Mouse (Mus musculus): ENCODE measurements at regions not wholly inside any gene's neighbourhood (a gene's known extent, or its start where the extent isn't known, plus 50 kb on each side); places are given as distances from the start of the nearest gene placed in this dataset.

- DNase-seq (ENCODE audit: low spot score in 2 of 2), result no peak
Measured at GRCm38 (mm10) chrX:166977029-166977428, 232.1 kb downstream of the Tmsb4x start.

DNA sequence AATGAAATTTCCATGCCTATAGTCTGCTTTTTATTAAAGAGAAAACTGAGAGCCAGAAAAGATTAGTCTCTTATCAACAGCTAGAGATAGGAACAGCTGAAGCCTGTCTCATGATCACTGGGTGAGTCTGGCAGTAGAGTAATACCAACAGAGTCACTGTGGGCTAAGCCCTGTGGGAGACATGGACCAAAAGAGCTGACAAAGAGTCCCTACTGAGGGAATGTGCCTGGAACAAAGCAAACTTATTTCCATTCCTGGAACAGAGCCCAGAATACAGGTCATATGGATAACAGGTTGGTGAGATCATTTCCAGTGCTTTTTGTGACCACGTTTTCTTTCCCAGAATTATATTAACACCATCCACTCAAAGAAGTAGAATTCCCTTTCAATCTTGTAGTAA lies 237.4 kb downstream of the Tmsb4x start:
- DNase-seq (ENCODE audit: low spot score in 2 of 2), result peak; percentile 47

DNA sequence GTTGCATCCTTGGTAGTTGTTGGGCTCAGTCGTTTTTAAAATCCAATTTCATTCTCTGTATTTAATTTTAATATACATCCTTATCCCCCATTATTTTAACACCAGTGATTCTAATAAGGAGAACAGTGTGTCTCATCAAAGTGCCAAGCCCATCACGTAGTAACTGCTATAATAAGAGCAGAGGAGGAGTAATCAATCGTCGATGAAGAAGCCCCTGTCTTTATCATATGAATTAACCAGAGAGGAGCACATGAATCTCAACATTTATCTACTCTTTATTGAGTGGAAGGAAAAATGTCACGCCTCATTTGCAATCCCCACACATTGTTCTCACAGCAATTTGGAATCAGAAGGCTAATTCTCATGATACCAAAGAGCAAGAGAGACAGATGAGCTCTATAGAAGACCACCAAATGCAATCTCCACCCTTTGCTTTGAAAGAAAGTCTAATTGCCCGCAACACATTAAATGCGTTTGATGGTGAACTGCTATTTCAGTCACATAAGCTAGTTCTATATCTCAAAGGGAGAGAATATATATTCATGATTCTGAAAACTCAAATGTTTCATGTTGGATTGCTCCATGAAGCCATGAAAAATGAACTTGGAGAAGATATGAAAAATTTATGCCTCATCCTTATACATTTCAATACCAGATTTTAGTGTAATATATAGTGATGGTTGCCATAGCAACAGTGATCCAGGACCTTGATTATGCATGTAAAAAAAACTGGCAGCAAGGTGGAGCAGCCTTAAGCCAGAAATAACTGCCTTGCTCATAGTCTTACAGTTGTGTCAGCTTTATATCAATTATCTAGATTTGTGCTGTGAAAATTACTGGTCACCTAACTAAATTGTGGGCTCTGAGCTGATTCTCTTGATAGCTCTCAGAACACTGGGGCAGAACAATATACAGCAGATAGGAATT lies 244.2 kb downstream of the Tmsb4x start:
- no peak for DNase-seq (ENCODE audit: low spot score in 2 of 2)

- no peak for DNase-seq (ENCODE audit: low spot score in 2 of 2)
Measured at GRCm38 (mm10) chrX:166952528-166953189, 256.5 kb downstream of the Tmsb4x start.

DNA sequence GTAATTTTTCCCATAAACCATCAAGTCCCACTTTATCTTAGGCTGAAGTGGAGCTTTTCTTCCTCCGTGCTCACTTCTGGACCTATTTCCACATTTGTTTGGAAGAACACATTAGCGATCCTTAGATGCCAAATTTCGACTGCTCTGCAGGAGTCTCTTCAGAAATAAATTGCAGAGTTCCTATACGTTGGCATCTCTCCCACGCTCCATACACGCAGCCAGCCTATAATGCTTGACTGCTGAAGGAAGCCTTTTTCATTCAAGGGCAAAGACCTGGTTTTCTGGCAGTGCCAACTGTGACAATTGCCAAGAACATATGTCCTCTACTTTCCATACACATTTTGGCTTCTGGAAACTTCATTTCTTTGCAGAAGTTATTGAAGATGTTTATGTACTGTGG lies 258.1 kb downstream of the Tmsb4x start:
- no peak for DNase-seq (ENCODE audit: low spot score in 2 of 2)

- DNase-seq (ENCODE audit: low spot score in 2 of 2), result no peak
Measured at GRCm38 (mm10) chrX:166945915-166946314, 263.2 kb downstream of the Tmsb4x start.

DNA sequence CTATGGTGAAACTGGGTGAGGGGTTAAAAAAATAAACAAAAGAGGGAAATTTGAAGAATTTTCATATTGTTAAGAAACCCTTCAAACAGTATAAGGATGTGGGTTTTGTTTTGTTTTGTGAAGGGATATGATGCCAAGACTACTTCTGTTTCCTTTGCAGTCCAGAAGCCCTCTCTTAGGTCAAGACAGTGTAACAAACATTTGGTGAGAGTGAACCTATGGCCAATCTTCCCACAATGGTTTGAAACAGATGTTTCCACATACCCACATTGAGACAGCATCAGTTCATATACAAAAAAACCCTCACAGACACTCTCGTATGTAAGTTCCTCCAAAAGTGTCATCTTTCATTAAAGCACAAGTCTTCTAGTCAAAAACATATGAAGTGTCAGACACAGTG lies 263.6 kb downstream of the Tmsb4x start:
- no peak for DNase-seq (ENCODE audit: low spot score in 2 of 2)

DNA sequence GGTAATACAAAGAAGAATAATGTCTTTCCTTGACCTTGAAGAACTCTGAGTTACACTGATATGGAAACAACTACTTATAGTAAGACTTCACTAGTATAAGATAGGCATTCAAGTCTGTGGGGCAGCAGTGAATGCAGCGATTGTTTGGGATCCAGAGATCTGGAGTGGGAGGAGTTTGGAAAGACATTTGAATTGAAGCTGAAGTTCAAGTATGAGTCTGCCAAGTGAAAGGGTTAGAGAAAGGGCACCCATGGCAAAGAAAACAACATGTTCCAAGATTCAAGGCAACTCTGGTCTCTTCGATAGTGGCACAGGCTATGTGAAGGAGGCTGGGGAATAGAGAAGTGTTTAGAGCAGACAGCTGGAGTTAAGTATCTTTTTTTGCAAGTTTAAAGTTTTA lies 275.3 kb downstream of the Tmsb4x start:
- DNase-seq (ENCODE audit: low spot score in 2 of 2), result no peak

DNA sequence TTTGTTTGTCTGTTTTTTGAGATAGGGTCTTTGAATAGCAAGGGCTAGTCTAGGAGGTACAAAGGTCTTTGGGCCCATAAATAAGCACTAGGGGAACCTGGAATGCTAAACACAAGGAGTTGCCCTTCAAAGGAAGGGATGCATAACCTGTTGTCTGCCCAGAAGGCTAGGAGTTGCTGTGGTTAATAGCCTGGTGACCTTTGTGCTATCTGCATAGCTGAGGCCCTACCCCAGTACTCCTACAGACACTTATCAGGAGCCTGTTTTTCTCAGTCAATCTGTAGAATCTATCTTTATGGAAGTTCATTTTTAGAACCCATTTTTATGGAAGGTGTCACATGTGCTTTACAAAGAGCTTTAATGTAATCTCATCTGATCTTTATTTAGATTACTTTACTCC lies 276.6 kb downstream of the Tmsb4x start:
- no peak for DNase-seq (ENCODE audit: low spot score in 2 of 2)

DNA sequence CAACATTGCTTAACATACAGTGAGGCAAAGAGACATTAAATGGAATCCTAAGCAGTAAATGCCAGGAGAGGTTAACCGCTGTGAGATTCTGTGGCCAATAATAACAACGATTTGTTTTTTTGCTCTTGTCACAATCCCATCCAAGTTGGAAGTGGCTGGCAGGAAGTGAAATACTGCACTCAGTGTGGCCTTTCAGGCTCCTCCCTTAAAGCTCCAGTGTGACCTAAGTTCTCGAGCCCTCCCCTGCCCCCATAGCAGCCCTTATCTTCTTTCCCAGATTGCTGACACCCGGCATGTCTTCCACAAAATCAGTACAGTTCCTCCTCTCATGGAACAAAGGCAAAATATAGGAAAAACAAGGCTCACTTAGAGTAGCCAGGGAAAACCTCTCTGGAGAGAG lies 278.1 kb downstream of the Tmsb4x start:
- DNase-seq (ENCODE audit: low spot score in 2 of 2), result peak; percentile 55 to 57

DNA sequence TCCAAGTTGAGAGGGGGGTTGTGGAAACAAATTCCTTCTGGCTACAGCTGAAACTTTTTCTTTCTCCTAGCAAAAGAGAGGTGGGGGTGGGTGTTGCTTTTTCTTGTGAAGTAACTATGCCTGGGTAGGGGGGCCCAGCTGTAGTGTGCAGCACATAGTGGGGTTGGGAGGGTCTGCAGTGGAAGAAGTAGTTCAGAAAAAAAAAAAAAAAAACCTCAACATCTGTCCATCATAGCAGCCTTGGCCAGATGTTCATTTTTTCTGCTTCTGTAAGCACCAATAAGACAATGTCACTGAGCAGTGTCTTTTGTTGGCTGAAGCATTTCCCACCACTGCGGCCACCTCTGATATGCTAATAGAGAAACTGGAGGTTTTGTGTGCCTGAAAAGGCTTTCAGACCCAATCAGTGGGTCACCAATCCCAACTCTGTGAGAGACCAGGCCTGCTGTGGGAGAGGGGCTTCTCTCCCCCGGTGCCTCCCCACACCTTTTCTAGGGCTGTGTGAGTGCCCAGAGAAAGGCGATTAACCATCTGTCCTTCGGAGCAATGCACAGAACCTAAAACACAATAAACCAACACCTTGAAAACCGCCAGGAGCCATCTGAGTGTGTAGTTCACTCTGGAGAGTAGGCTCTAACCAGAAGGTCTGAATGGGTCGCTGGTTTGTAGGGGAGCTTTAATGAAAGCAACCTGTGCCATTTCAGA lies 279.2 kb downstream of the Tmsb4x start:
- DNase-seq (ENCODE audit: low spot score in 2 of 2), result no peak

GRCm38 (mm10) chrX:166915356-166915953 lies 293.7 kb downstream of the Tmsb4x start:
- DNase-seq (ENCODE audit: low spot score in 2 of 2), result no peak

DNA sequence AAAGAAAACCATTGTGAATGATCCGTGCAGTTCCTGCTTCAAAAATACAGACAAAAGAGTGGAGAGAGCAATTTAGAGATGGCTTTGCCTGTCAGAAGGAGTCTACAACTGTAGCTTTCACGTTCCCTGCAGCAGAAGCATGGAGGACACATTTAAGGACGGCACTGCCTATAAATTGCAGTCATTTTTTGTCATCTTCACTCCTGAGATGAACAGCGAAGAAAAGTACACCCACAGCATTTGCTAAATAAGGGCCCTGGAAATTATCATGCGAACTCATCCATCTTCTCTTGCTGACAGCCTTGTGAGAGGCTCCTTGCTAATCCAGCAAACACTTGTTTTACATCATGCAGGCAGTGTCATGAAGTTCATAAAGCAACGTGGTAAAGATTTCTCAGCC lies 302.5 kb downstream of the Tmsb4x start:
- DNase-seq (ENCODE audit: low spot score in 2 of 2), result no peak

GRCm38 (mm10) chrX:166900761-166901160 lies 308.4 kb downstream of the Tmsb4x start:
- peak in 1 of 2 experiments; percentile 1 for DNase-seq (ENCODE audit: low spot score in 2 of 2)

DNA sequence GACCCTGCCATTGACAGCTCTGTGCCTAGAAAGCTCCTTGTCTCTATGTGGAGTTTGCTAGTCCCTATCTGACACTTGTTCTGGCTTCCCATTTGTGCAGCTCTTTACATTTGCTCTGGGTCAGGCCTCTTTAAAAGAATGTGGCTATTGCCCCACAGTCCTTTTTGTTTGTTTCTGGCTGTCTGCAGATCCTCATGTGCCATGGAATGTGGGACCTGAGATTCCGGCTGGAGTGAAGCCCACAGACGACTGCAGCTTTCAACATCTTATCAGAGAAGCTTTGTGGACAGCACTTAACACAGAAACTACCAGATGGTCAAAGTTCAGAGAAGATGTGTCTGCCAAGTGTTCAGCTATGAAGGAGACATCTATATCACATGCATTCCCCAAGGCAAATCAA lies 309.7 kb upstream of the Egfl6 start:
- peak in 1 of 2 experiments; percentile 1 for DNase-seq (ENCODE audit: low spot score in 2 of 2)

DNA sequence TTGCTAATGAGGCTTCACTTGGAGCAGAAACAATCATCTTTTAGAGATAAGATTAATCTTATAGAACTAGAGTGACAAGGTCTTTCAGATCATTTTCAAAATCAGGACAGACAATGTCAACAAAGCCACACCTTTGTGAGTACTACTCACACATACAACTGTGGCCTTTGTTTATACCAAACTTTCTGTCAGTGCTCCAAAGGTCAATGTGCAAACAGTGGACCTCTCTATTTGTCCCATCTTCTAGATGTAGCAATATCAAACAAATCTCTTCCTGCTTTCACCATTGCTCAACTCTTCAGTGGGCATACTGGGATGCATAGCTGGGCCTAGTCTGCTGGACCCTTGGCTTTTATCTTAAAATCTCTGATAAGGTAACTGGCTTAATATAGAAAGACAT lies 300.9 kb upstream of the Egfl6 start:
- DNase-seq (ENCODE audit: low spot score in 2 of 2), result no peak

- no peak for DNase-seq (ENCODE audit: low spot score in 2 of 2)
Measured at GRCm38 (mm10) chrX:166869515-166869914, 284.0 kb upstream of the Egfl6 start.

DNA sequence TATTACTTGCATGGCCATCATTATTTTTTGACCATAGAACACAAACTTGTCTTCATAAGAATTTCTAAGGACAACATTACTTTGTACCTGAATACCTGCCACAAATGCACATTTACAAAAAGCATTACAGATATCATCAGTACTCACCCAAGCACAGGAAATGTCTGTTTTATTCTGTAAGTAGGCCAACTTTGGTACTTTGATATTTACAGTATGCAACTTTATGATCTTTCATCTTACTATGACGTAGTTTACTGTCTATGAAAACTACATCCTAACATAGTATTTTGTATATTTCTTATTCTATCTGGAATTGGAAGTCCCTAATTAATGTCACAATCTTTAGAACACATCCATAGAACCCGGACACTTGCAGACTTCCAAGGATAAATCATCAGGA lies 282.2 kb upstream of the Egfl6 start:
- DNase-seq (ENCODE audit: low spot score in 2 of 2), result no peak
